Mouse (Mus musculus): ENCODE results near the gene Pkd2l1. TPM values are rescaled to one million over a fixed set of nuclear protein-coding genes. Genes with fewer than 3 reads are reported as not detected.

The Pkd2l1 gene
- polyA plus RNA-seq, 1 experiment from 2014 or later, result 1.2 TPM

- Histone ChIP-seq H3K9ac (ENCODE audit: low read length) (no peak overlapping the region), H3K4me3 (ENCODE audit: low read depth, low read length) (no peak overlapping the region), H3K4me1 (ENCODE audit: control insufficient read depth, insufficient read depth, low read length) (no peaks in the 10 kb centered on the region), H3K27ac (ENCODE audit: low read depth, low read length) (no peak overlapping the region), H3K9me3 (ENCODE audit: control insufficient read depth, low read length) (no peaks in the 10 kb centered on the region), H3K27me3 (ENCODE audit: control insufficient read depth, insufficient read depth, low read length) (no peaks in the 10 kb centered on the region), H3K4me2 (ENCODE audit: low read depth) (no peak overlapping the region), H3K36me3 (ENCODE audit: control insufficient read depth, insufficient read depth, low read length) (no peaks in the 10 kb centered on the region)
- DNase-seq (ENCODE audit: low spot score) (no peak), ATAC-seq (ENCODE audit: insufficient read depth, low FRiP score, low TSS enrichment) (no peak)
- 77% methylated on average over 2 of the region's 2 CpGs for WGBS
Observed at GRCm38 (mm10) chr19:44207079-44207478, 14.8 kb upstream of the Pkd2l1 start.

GRCm38 (mm10) chr19:44203015-44203564, 10.8 kb upstream of the Pkd2l1 start, which contains the start of gene Scd3:
TSS of gene Scd3 (plus strand) at chr19:44203269.
- 92% methylated on average over 9 of the region's 9 CpGs for WGBS
- Histone ChIP-seq H3K9me3 (ENCODE audit: control insufficient read depth, low read length) (no peaks in the 10 kb centered on the region), H3K4me3 (ENCODE audit: low read depth, low read length) (no peak within 1 kb of the TSS), H3K4me1 (ENCODE audit: control insufficient read depth, insufficient read depth, low read length) (no peaks in the 10 kb centered on the region), H3K27ac (ENCODE audit: low read depth, low read length) (no peak within 1 kb of the TSS), H3K36me3 (ENCODE audit: control insufficient read depth, insufficient read depth, low read length) (no peaks in the 10 kb centered on the region), H3K9ac (ENCODE audit: low read length) (no peak within 1 kb of the TSS), H3K27me3 (ENCODE audit: control insufficient read depth, insufficient read depth, low read length) (no peaks in the 10 kb centered on the region), H3K4me2 (ENCODE audit: low read depth) (no peak within 1 kb of the TSS)
- no peak for DNase-seq (ENCODE audit: low spot score)
- no peak for ATAC-seq (ENCODE audit: insufficient read depth, low FRiP score, low TSS enrichment)

DNA sequence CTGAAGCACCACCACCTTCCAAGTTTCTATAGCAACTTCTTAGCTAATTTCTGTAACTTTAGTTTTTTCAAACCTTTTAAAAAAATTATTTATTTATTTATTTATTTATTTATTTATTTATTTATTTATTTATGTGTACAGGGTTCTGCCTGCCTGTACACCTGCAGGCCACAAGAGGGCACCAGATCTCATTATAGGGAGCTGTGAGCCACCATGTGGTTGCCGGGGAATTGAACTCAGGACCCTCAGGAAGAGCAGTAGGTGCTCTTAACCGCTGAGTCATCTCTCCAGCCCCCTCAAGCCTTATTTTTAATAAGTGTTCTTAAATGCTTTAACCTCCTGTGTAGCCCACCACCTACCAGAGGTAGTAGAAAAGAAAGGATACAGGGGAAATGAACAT, 6.7 kb upstream of the Pkd2l1 start:
- Histone ChIP-seq H3K27ac (ENCODE audit: low read depth, low read length) (no peak overlapping the region), H3K9ac (ENCODE audit: low read length) (no peak overlapping the region), H3K36me3 (ENCODE audit: control insufficient read depth, insufficient read depth, low read length) (no peaks in the 10 kb centered on the region), H3K9me3 (ENCODE audit: control insufficient read depth, low read length) (no peaks in the 10 kb centered on the region), H3K4me1 (ENCODE audit: control insufficient read depth, insufficient read depth, low read length) (no peaks in the 10 kb centered on the region), H3K27me3 (ENCODE audit: control insufficient read depth, insufficient read depth, low read length) (no peaks in the 10 kb centered on the region), H3K4me2 (ENCODE audit: low read depth) (no peak overlapping the region), H3K4me3 (ENCODE audit: low read depth, low read length) (no peak overlapping the region)
- WGBS, result 83% methylated on average over 2 of the region's 2 CpGs
- peak; percentile 13 for DNase-seq (ENCODE audit: low spot score)
- no peak for ATAC-seq (ENCODE audit: insufficient read depth, low FRiP score, low TSS enrichment)

DNA sequence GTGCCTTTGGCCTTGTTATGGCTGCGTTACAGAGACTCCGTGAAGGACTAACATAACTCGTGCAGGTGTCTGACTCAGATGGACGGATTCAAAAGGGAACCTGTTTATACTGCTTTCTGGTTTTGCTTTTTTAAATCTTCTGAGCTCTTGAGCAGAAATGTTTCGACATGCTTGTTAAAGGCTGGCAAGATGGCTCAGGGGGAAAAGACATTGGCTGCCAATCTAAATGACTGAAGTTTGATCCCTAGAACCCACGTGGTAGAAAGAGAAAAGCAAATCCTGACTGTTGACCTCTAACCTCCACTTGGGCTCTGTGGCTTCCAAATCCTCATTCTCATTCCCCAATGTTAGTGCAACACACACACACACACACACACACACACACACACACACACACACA, 6.3 kb upstream of the Pkd2l1 start:
- Histone ChIP-seq H3K27me3 (ENCODE audit: control insufficient read depth, insufficient read depth, low read length) (no peaks in the 10 kb centered on the region), H3K9ac (ENCODE audit: low read length) (no peak overlapping the region), H3K9me3 (ENCODE audit: control insufficient read depth, low read length) (no peaks in the 10 kb centered on the region), H3K4me1 (ENCODE audit: control insufficient read depth, insufficient read depth, low read length) (no peaks in the 10 kb centered on the region), H3K36me3 (ENCODE audit: control insufficient read depth, insufficient read depth, low read length) (no peaks in the 10 kb centered on the region), H3K27ac (ENCODE audit: low read depth, low read length) (no peak overlapping the region), H3K4me2 (ENCODE audit: low read depth) (no peak overlapping the region), H3K4me3 (ENCODE audit: low read depth, low read length) (no peak overlapping the region)
- no peak for ATAC-seq (ENCODE audit: insufficient read depth, low FRiP score, low TSS enrichment)
- DNase-seq (ENCODE audit: low spot score), result no peak
- WGBS, result 90% methylated on average over 6 of the region's 6 CpGs

DNA sequence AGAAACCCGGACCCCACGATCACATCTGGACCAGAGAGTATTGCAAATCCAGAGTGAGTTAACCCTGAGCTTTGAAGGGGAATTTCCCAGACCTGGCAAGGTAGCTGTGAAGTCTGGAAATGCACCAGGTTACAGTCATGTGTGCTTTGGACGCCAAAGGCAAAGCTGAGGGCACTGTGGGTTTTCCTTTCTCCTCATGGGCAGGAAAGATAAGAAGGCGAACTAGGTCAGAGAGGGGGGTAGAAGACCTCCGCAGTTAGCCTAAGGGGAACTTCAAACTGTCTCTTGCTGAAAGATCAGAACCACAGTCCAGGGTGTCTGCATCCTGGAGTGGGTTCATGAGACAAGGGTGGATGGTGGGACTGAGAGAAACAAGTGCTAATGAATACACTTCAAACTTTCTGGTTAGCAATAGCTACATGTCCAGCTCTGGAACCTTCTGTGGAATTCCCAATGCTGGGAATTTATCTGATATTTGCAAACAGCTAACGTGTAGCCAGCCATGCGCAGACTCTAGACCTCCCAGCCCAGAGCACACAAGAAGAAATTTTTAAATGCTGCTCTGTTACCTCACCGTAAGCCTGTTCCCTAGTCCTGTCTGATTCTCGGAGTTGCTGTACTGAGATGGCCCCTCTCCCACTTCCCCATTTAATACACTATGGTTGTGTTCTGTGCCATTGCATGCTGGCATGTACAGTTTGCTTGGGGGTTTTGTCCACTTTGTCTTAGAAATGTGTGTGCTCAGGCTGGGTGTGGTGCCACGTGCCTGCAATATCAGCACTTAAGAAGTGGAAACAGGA, 5.0 kb upstream of the Pkd2l1 start:
- 89% methylated on average over 10 of the region's 10 CpGs for WGBS
- no peaks in the 10 kb centered on the region for H3K9me3 ChIP-seq (ENCODE audit: control insufficient read depth, low read length)
- H3K36me3 ChIP-seq (ENCODE audit: control insufficient read depth, insufficient read depth, low read length), result no peaks in the 10 kb centered on the region
- H3K4me3 ChIP-seq (ENCODE audit: low read depth, low read length), result no peak overlapping the region
- H3K4me2 ChIP-seq (ENCODE audit: low read depth), result no peak overlapping the region
- no peak for DNase-seq (ENCODE audit: low spot score)
- H3K27ac ChIP-seq (ENCODE audit: low read depth, low read length), result no peak overlapping the region
- ATAC-seq (ENCODE audit: insufficient read depth, low FRiP score, low TSS enrichment), result no peak
- H3K4me1 ChIP-seq (ENCODE audit: control insufficient read depth, insufficient read depth, low read length), result no peaks in the 10 kb centered on the region
- no peak overlapping the region for H3K9ac ChIP-seq (ENCODE audit: low read length)
- no peaks in the 10 kb centered on the region for H3K27me3 ChIP-seq (ENCODE audit: control insufficient read depth, insufficient read depth, low read length)

- Histone ChIP-seq H3K9ac (ENCODE audit: low read length) (no peak overlapping the region), H3K9me3 (ENCODE audit: control insufficient read depth, low read length) (no peaks in the 10 kb centered on the region), H3K4me1 (ENCODE audit: control insufficient read depth, insufficient read depth, low read length) (no peaks in the 10 kb centered on the region), H3K36me3 (ENCODE audit: control insufficient read depth, insufficient read depth, low read length) (no peaks in the 10 kb centered on the region), H3K4me2 (ENCODE audit: low read depth) (no peak overlapping the region), H3K27me3 (ENCODE audit: control insufficient read depth, insufficient read depth, low read length) (no peaks in the 10 kb centered on the region), H3K4me3 (ENCODE audit: low read depth, low read length) (no peak overlapping the region), H3K27ac (ENCODE audit: low read depth, low read length) (no peak overlapping the region)
- no peak for ATAC-seq (ENCODE audit: insufficient read depth, low FRiP score, low TSS enrichment)
- 17% methylated on average over 7 of the region's 7 CpGs for WGBS
- DNase-seq (ENCODE audit: low spot score), result peak; percentile 73
Observed at GRCm38 (mm10) chr19:44195138-44195537, 2.9 kb upstream of the Pkd2l1 start.

- no peaks in the 10 kb centered on the region for H3K36me3 ChIP-seq (ENCODE audit: control insufficient read depth, insufficient read depth, low read length)
- H3K27ac ChIP-seq (ENCODE audit: low read depth, low read length), result no peak overlapping the region
- no peak overlapping the region for H3K9ac ChIP-seq (ENCODE audit: low read length)
- no peak for ATAC-seq (ENCODE audit: insufficient read depth, low FRiP score, low TSS enrichment)
- no peak for DNase-seq (ENCODE audit: low spot score)
- H3K4me1 ChIP-seq (ENCODE audit: control insufficient read depth, insufficient read depth, low read length), result no peaks in the 10 kb centered on the region
- no peaks in the 10 kb centered on the region for H3K9me3 ChIP-seq (ENCODE audit: control insufficient read depth, low read length)
- 87% methylated on average over 7 of the region's 7 CpGs for WGBS
- no peak overlapping the region for H3K4me2 ChIP-seq (ENCODE audit: low read depth)
- no peaks in the 10 kb centered on the region for H3K27me3 ChIP-seq (ENCODE audit: control insufficient read depth, insufficient read depth, low read length)
- no peak overlapping the region for H3K4me3 ChIP-seq (ENCODE audit: low read depth, low read length)
Observed at GRCm38 (mm10) chr19:44193906-44194305, 1.7 kb upstream of the Pkd2l1 start.

- DNase-seq (ENCODE audit: low spot score) (no peak), ATAC-seq (ENCODE audit: insufficient read depth, low FRiP score, low TSS enrichment) (no peak)
- Histone ChIP-seq H3K4me1 (ENCODE audit: control insufficient read depth, insufficient read depth, low read length) (no peaks in the 10 kb centered on the region), H3K27me3 (ENCODE audit: control insufficient read depth, insufficient read depth, low read length) (no peaks in the 10 kb centered on the region), H3K9me3 (ENCODE audit: control insufficient read depth, low read length) (no peaks in the 10 kb centered on the region), H3K4me3 (ENCODE audit: low read depth, low read length) (no peak overlapping the region), H3K9ac (ENCODE audit: low read length) (no peak overlapping the region), H3K36me3 (ENCODE audit: control insufficient read depth, insufficient read depth, low read length) (no peaks in the 10 kb centered on the region), H3K4me2 (ENCODE audit: low read depth) (no peak overlapping the region), H3K27ac (ENCODE audit: low read depth, low read length) (no peak overlapping the region)
- WGBS, result 93% methylated on average over 4 of the region's 4 CpGs
Observed at GRCm38 (mm10) chr19:44189056-44189455, 3.2 kb downstream of the Pkd2l1 start.

DNA sequence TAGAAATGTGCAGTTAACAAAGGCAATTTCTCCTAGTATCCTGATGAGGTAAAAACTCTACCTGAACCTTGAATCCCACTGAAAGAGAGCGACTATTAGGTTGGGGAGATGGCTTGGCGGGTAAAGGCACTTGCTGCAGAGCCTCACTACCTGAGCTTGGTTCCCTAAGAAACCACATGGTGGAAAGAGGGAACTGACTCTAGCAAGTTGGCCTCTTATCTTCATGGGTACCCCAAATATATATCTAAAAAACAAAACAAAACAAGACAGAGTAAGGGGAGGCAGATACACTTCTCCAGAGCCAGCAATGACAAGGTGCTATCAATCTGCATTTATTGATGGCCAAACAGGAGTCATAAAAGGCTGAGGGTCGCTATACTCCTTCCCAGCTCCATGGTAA, 8.3 kb downstream of the Pkd2l1 start:
- no peak overlapping the region for H3K4me2 ChIP-seq (ENCODE audit: low read depth)
- DNase-seq (ENCODE audit: low spot score), result no peak
- no peaks in the 10 kb centered on the region for H3K4me1 ChIP-seq (ENCODE audit: control insufficient read depth, insufficient read depth, low read length)
- no peaks in the 10 kb centered on the region for H3K36me3 ChIP-seq (ENCODE audit: control insufficient read depth, insufficient read depth, low read length)
- no peaks in the 10 kb centered on the region for H3K9me3 ChIP-seq (ENCODE audit: control insufficient read depth, low read length)
- no peak for ATAC-seq (ENCODE audit: insufficient read depth, low FRiP score, low TSS enrichment)
- H3K9ac ChIP-seq (ENCODE audit: low read length), result no peak overlapping the region
- no peaks in the 10 kb centered on the region for H3K27me3 ChIP-seq (ENCODE audit: control insufficient read depth, insufficient read depth, low read length)
- no peak overlapping the region for H3K4me3 ChIP-seq (ENCODE audit: low read depth, low read length)
- WGBS, result 62% methylated on average over 3 of the region's 3 CpGs
- H3K27ac ChIP-seq (ENCODE audit: low read depth, low read length), result no peak overlapping the region
